ENCODE assay signal across 9 mouse cellular contexts in genomic region chr19:57417800-57418580, GRCm38 (mm10). TPM values are rescaled to one million over a fixed set of nuclear protein-coding genes. Genes with fewer than 3 reads are reported as not detected.
A peak's percentile ranks its signal among the peaks of the same experiment; 100 is the strongest.
DNase-seq lines count a peak whose midpoint lies in the region; ATAC-seq and TF ChIP-seq lines count a peak whose summit lies in the region.
"Had no signal": no experiment of that assay in that cellular context is flagged by ENCODE, and none has a peak within 500 bp of the region (broad histone marks: within the 10 kb centered on the region; RNA-seq: fewer than 3 reads in every experiment).

No protein-coding gene starts in this region.

- peak overlapping the region; percentile 34 for H3K4me2 ChIP-seq in intestine, embryonic 16.5 days (ENCODE audit: low read depth, low read length)
- 0 out of 2 replicates have a peak overlapping the region, but pooled peaks have one; percentile 20 for H3K4me2 ChIP-seq in midbrain, embryonic 13.5 days (replicated peaks)

- WGBS in intestine, embryonic 16.5 days: 27% methylated on average over 17 of the region's 17 CpGs
- 18% methylated on average over 17 of the region's 17 CpGs for WGBS in midbrain, embryonic 13.5 days

- peak; percentile 72 for ATAC-seq in intestine, embryonic 16.5 days
- ATAC-seq in midbrain, embryonic 13.5 days: 0 out of 2 replicates have a peak, but pooled peaks have one; percentile 17

- H3K27me3 ChIP-seq in intestine, embryonic 16.5 days (replicated peaks; ENCODE audit: control insufficient read depth, insufficient read depth, low read length): no peaks in the 10 kb centered on the region
- no peaks in the 10 kb centered on the region for H3K27me3 ChIP-seq in midbrain, embryonic 13.5 days

- no peaks in the 10 kb centered on the region for H3K4me1 ChIP-seq in intestine, embryonic 16.5 days (ENCODE audit: control insufficient read depth, insufficient read depth, low read length)
- peaks cover 23% of the 10 kb centered on the region for H3K4me1 ChIP-seq in midbrain, embryonic 13.5 days (replicated peaks)

- H3K36me3 ChIP-seq in intestine, embryonic 16.5 days (ENCODE audit: control insufficient read depth, insufficient read depth, low read length): no peaks in the 10 kb centered on the region
- no peaks in the 10 kb centered on the region for H3K36me3 ChIP-seq in midbrain, embryonic 13.5 days

- no peaks in the 10 kb centered on the region for H3K9me3 ChIP-seq in intestine, embryonic 16.5 days (ENCODE audit: control insufficient read depth, low read length)
- H3K9me3 ChIP-seq in midbrain, embryonic 13.5 days: no peaks in the 10 kb centered on the region

- peak overlapping the region; percentile 4 for H3K4me3 ChIP-seq in intestine, embryonic 16.5 days (ENCODE audit: low read length)
- H3K4me3 ChIP-seq in midbrain, embryonic 13.5 days (replicated peaks): no peak overlapping the region
- no peak overlapping the region for H3K4me3 ChIP-seq in layer of hippocampus, adult 2 months
- H3K4me3 ChIP-seq: myocyte had no signal

- no peak for TF ChIP-seq CTCF in layer of hippocampus, adult 2 months (conservative IDR thresholded peaks at IDR 0.05)

- H3K27ac ChIP-seq in intestine, embryonic 16.5 days (ENCODE audit: low read length): no peak overlapping the region
- H3K27ac ChIP-seq in midbrain, embryonic 13.5 days: no peak overlapping the region
- H3K27ac ChIP-seq in layer of hippocampus, adult 2 months: no peak overlapping the region

- no peak overlapping the region for H3K9ac ChIP-seq in intestine, embryonic 16.5 days (ENCODE audit: low read depth, low read length)
- H3K9ac ChIP-seq in midbrain, embryonic 13.5 days (replicated peaks): no peak overlapping the region

- peak; percentile 6 for DNase-seq in kidney, adult 18-20 months
- DNase-seq in kidney, postnatal 25 days: no peak
- DNase-seq in embryo, embryonic 9.5 days (ENCODE audit: extremely low spot score): peak; percentile 63
- DNase-seq in right cerebral cortex, adult 18-20 months: no peak
- no peak for DNase-seq in thymus, postnatal 14 days
- DNase-seq in layer of hippocampus, adult 2 months (ENCODE audit: low spot score in 2 of 2): no peak

RNA-seq across cellular contexts. Expression of gene Trub1, which starts 34.7 kb away (rescaled TPM):
- 16.4 and 19.8 TPM in 2 replicates for polyA plus RNA-seq in intestine, embryonic 16.5 days (2015; fragmentation: Nextera tagmentation; extraction: Ambion mirVana)
- polyA plus RNA-seq in midbrain, embryonic 13.5 days (2015; fragmentation: Nextera tagmentation; extraction: Ambion mirVana): 14.2 and 15.1 TPM in 2 replicates
- 10 to 100 TPM; 17.6 to 17.9 TPM for total RNA-seq in layer of hippocampus, adult 2 months (2021)

RNA-seq across cellular contexts. Expression of gene Fam160b1, which starts 57.5 kb away (rescaled TPM):
- 9.9 and 11.8 TPM in 2 replicates for polyA plus RNA-seq in intestine, embryonic 16.5 days (2015; fragmentation: Nextera tagmentation; extraction: Ambion mirVana)
- polyA plus RNA-seq in midbrain, embryonic 13.5 days (2015; fragmentation: Nextera tagmentation; extraction: Ambion mirVana): 14.2 TPM in 2 replicates
- 10 to 100 TPM; 21.2 to 22.7 TPM for total RNA-seq in layer of hippocampus, adult 2 months (2021)

Comparison
In these comparisons a context has a peak if more than half of its experiments do, and no peak if none do; other contexts are left out.
1. DNase-seq: peak in kidney, adult 18-20 months (single experiment) and embryo, embryonic 9.5 days (single experiment); none in kidney, postnatal 25 days (0 of 2), right cerebral cortex, adult 18-20 months (single experiment), thymus, postnatal 14 days (single experiment) and layer of hippocampus, adult 2 months (0 of 2).